Mouse (Mus musculus) lung, postnatal 25 days (tissue): ENCODE results near the gene Pcolce2.

Source experiments
- DNase-seq: peaks from one replicate; pipeline ENCODE4 v3.0.0; 2022; ENCODE audit warnings: low spot score

Gene Pcolce2

DNA sequence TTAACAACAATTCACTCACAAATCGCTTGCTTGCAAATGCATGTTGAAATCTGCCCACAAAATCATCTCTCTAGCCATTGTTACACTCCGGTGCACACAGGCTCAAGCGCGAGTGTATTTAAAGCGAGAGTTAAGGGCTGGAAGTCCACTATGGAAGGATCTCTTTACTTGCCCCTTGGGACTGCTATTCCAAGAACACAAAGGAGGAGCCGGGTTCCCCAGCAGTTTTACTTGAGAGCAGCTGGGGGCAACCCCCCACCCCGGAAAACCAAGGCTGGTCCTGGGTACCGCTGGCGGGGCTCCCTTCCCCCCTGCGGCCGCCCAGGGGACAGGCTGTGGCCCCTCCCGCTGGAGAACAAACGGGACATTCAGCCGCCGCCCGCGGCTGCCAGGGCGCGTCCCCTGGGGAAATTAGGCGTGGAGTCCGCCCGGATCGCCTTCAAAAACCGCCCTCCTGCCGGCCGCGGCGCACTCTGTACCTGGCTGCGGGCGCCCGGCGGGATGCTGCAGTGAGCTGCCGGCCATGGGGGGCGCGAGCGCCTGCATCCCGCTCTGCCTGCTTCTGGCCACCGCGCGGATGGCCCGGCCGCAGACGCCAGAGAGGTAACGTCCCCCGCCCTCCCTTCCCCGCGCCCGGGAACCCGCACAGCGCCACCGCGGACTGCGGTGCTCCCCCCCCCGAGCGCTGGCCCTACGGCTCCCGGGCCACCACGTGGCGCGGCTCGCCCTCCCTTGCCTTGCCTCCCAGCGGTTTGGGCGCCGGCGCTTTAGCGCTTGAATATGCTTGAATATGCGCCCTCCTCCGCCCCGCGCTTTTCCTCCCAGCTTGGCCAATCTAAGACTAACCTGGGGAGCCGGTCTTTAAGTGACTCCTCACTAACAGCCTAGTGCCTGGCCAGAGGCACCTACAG, at the start of gene Pcolce2:
Gene Pcolce2 (plus strand): TSS at position 331 of the 911 bp plus-strand sequence.
- DNase-seq: peak; percentile 19

DNA sequence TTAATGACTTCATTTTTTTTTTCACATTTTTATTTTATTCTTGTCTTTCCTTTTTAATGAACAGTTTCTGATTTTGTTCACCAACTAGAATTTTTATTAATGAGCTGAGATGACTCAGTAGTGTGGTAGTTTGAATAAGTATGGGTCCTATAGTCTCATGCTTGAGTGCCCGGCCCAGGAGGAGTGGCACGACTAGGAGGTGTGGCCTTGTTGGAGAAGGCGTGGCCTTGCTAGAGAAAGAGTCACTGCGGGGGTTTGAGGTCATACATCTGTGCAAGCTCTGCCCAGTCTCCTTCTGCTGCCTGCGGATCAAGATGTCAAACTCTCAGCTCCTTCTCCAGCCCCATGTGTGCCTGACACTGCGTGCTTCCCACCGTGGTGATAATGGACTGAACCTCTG, 49.3 kb upstream of the Pcolce2 start:
- DNase-seq: no peak

DNA sequence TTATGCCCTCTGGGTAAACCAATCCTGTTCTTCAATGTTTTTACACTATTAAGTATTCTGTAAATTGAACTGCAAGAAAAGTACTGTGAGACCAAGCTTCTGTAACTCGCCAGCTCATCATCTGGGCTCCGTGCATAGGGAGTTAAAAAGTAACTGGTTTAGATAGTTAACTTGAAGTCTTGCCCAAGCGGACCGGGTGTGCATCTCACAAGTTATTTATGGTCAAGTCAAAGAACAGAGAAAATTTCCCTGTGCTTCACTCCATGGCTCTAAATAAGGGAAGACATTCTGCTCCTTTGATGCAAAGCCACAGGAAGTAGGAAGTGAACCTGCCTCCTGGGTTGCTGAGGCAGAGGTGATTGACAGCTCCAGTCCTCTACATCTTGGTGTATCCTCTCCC, 43.1 kb upstream of the Pcolce2 start:
- no peak for DNase-seq

DNA sequence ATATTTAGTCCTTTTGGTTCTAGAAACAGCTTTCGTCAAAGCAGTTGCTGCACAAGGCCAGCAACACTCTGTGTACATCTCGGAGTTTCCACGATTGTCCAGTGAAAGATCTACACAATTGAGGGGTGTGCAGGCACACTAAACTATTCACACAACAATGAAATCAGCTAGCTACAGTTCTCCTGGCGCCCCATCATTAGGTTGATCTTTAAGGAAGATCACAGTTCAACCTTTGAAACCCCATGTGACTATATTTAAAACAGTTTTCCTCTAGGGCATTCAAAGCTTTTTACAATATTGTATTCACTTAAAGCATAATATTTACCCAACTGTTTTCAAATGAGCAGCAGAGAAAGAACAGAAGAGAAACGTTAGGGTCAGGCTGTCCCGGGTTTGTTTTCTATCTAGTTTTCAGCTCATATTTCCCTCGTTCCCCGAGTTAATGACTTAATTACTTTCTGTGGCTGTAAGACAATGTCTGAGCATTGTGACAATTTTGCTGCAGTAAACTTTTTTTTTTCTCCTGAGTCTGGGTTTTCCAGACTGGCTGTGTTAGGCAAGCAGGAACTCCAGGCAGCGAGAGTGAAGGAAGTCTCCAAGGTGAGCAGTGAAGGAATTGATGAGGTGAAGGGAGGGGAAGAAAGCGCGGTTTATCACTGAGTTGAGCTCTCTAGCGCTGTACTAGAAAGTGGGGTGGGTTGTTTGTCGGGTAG, 39.8 kb upstream of the Pcolce2 start:
- DNase-seq: no peak

DNA sequence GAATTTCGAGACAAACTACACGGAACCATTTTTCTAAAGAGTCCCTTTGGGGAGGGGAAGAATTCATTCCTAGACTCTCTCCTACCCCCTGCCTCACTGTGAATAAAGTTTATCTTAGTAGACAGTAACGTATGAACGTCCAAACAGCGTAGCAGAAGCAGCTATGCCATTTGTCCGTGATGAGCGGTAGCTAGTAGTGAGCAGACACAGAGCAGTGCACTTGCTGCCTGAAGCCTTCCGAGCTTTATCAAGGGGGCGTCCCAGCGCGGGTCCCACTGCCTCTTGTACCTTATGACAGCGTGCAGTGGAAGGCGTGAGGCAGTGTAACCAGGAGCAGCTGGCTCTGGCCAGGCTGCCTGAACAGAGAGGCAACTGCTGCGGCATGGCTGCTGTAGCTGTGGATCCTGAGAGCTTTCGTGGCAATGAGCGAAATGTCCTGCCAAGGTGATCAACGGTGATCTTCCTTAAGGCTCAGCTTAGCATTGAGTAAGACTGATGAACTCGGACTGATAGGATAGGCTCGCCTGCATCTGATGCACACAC, 39.2 kb upstream of the Pcolce2 start:
- DNase-seq: no peak

DNA sequence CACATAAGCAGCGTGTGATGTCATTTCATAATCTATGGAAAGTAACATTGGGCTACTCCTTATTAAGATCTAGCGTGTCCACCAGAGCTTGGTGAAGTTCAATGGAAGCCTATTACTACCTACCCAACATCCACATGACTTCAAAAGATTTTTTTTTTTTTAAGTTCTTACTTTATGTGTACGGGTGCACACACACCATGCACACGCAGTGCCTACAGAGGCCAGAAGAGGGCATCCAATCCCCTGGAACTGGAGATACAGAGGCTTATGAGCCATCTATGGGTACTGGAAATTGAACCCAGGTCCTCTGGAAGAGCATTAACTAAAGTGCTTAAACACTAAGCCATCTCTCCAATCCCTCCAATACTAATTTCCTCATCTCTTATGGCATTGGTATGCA, 38.0 kb upstream of the Pcolce2 start:
- DNase-seq: no peak

DNA sequence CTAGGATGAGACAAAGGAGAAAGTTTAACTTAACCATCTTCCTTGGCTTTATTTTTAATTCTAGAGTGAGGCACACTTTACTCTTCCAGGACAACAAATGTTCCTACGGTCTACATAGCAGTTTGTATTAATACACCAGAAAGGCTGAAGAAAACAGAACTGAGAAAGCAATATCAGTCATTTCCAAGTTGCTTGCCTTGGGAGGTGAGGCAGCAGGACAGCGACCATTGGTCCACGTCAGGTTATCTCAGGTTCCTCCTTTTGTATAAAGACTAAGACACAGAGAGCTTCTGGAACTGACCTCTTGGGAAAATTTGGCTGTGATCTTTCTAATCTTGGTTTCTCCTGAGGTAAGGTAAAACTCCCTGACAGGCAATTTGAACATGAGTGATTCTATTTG, 34.6 kb upstream of the Pcolce2 start:
- DNase-seq: no peak

DNA sequence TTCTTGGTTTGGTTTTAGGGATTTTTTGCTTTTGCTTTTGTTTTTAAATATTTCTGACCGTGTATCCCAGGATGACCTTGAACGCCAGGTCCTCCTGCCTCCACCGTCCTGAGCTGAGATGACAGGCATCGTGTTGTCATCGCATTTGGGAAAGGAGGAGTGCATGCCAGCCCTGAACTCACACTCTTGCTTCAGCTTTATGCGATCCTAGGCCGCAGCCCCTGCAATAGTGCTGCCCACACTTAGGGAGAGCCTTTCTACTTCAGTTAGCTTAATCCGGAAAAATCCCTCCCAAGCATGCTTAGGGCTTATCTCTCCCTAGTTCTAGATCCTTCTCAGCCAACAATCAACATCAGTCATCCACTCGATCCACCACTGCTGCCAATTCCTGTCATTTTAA, 34.1 kb upstream of the Pcolce2 start:
- DNase-seq: no peak

DNA sequence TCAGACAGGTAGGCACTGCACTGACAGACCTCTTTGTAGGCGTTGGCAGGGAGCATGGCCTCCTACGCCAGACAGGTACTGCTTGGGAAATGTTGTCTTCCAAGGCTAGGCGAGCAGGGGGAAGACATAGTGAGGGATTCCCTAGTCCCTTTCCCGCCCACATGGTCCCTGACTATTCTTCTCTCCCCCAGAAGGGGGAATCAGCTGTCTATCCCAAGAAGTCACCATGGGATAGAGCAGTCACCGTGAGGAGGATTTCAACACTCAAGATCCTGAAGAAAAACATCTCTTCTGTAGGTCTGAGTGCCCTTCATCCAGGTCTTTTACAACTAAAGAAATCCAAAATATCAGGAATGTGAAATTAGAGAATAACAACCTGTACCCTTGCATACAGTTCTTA, 30.2 kb upstream of the Pcolce2 start:
- DNase-seq: peak; percentile 6

DNA sequence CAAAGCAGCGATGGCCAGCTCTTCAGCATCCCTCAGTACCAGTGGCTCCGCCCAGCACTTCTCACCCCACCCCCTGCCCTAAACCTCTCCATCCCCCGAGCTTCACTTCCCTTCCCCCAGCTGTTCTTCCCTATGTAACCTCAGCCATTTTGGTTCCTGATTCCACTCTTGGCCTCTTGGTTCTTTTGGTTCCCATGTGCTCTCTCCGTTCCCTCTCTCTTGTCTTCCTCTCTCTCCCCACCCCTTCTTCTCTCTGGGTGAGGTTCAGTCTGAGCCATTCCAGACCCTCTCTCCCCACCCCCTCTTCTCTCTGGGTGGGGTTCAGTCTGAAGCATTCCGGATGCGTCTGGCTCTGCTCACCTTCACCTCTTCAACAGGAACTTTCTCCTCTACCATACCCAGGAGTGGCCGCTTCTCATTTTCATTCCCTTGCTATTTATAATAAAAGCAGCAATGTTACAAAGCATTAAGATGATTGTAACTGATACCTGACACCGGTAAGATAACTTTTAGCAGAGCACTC, 25.1 kb upstream of the Pcolce2 start:
- DNase-seq: no peak

DNA sequence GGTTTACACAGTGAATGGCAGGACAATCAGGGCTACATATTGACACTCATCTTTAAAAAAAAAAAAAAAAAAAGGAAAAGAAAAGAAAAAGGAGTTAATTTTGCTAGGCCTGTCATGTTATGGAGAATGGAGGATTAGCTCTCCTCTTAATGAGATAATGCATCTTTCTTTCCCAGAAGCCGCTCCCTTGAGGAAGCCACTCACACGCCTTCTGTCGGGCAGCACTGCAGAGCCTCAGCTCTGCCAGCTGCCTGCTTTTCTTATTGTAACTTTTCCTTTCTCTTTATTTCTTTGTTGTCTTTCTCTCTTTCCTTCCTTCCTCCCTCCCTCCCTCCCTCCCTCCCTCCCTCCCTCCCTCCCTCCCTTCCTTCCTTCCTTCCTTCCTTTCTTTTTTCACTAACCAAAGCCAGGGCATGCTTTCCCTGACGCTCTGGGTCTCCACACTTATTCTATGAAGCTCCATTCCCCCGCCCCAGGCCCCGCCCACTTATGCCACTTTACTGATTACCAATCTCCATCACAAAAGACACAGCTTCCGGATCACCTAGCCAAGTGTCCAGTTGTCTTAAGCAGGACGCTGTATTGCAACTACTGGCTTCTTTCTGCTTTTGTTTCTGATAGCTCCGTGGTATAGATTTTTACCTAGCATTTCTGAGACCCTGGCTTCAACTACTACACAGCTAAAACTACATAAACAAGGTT, 23.8 kb upstream of the Pcolce2 start:
- DNase-seq: no peak

DNA sequence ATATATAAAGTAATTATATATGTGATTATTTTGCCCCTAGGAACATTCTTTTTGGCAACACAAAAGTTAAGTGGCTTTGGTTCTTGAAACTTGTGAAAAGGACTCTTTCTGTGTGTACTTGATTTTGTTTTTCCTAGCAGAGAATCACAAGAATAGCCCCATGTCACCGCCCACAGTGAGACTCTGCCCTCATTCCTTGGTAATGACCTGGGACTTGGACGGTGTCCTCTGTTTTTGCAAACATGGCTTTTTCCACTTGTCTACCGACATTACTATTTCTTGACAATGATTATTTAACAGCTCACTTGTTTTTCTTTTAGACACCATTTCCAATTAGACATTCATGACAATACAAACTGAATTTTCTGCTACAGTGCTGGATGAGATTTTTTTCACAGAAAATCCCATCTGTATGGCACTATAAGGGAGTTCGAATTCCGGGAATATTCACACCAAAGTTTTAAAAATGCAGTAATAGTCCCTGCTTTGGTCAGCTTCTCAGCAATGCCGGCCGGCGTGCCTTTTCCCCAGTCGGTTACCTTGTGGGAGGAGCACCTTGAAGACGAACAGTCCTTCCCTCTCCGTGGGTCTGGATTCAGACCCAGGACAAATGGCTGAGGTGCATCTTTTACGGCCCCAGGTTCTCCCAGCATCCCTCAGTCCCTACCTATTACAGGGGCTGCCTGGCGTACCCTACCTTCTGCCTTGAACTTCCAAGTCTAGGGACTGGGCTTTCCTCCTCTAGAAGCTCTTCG, 22.4 kb upstream of the Pcolce2 start:
- peak; percentile 49 for DNase-seq

DNA sequence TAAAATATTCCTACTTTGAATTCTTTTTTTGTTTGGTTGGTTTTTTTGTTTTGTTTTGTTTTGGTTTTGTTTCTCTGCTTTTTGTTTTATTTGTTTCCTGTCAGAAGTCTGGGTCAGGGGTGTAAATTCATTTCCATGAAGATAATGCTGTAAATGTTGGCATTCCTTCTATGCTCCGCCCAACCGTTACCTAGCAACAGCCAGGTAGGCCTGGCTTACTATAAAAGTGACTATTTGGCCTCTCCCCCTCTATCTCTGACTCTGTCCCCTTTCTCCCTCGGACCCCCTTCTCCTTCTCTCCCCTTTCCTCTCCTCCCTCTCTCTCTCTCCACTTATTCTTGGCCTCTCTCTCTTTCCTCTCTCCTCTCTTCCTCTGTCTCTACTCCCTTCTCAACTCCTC, 21.4 kb upstream of the Pcolce2 start:
- no peak for DNase-seq

DNA sequence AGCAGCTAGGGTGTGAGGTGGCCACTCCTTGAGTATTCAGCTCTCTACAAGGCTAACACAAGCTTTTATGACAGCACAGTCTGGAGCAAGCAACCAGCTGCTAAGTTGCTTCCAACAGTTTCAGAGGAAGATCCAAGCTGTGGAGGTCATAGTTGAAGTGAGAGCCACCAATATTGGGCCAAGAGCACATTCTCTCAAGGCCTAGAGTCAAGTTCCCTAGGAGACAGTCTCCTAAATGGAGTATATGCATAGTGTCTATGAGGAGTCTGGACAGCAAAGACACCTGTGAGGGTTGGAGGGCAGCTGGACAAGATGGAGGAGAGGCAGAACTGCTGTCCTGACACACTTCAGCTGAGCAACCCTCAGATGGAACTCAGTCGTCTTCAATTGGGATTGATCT, 18.8 kb upstream of the Pcolce2 start:
- DNase-seq: peak; percentile 54

DNA sequence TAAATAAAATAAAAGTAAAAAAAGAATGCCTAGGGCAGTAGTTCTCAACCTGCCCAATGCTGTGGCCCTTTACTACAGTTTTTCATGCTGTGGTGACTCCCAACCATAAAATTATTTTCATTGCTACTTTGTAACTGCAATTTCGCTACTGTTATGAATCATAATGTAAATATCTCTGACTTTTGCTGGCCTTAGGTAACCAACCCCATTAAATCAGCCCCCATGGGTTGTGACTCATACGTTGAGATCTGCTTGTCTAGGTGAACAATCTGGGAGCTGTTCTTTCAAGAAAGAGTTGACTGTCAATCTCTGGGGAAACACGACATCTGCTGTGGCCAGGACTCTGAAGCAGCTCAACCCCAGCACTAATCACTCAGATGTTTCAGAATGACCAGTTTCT, 13.3 kb upstream of the Pcolce2 start:
- DNase-seq: no peak

DNA sequence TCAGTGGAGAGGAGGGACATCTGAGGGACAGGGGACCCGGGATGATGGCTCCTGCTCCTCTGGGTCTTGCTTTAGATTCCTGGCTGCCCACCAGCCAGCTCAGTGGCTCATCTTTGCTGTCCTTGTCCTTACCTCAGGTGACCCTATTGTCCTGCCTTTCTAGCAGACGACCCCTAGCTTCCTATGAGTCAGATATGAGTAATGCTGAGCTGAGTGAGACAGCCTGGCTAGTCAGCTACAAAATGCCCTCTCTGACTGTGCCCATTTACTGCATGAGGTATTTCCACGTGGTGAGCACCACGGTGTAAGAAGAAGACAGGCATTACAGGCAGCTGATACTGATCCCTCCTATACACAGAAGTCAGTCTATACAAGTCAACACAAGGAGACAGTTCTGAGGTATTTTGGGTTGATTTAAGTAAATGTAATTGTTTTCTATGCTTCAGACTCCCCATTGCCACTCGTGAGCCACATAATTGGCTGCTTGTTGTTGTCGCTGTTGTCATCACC, 8.9 kb upstream of the Pcolce2 start:
- DNase-seq: no peak

DNA sequence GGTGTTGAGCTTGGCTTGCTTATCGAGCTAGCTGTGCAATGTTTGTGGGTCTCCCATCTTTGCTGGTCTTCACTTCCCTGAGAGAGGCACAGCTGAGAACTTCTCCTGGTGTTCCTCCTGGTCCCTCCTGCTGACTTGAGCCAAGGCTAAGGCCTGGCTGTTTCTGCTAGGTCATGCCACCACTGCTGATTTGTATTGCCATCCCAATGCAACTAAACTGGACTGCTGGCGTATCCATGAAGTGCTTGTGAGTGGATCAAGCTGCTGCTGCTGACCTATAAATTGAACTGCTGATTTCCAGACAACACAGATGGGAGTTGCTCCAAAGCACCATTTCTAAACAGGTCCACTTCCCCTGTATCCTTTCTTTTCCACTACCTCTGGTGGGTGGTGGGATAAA, 7.8 kb upstream of the Pcolce2 start:
- DNase-seq: peak; percentile 27

DNA sequence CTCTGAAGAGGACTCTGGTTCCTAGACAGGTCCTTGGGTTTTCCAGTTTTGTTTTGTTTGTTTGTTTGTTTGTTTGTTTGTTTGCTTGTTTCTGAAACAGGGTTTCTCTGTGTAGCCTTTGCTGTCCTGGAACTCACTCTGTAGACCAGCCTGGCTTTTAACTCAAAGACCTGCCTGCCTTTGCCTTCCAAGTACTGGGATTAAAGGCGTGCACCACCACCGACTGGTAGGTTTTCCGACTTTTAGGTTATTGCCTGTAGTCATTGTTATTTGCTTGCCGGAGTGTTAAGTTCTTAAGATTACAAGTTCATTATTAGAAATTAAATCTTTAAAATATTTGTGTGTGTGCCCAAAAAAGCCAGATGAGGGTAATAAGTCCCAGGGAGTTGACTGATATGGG, 1.0 kb upstream of the Pcolce2 start:
- DNase-seq: no peak

DNA sequence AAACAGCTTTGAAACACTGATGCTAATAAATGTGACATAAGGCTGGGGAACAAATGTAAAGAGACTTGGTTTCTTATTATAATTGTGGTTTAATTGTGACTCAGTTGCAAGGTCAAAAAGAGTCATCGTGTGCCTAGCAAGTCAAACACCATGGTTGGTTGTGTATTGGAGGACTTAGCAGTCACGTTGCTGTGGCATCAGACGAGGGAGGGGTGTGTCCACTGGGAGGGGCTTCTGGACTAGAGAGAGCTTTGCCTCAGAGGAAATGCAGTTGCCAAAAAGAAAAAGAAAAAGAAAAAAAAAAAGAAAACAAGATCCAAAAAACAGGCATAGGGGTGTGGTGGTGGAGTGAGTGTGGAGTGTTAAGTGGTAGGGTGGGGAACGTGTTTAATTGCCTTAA, 2.5 kb downstream of the Pcolce2 start:
- DNase-seq: peak; percentile 9

DNA sequence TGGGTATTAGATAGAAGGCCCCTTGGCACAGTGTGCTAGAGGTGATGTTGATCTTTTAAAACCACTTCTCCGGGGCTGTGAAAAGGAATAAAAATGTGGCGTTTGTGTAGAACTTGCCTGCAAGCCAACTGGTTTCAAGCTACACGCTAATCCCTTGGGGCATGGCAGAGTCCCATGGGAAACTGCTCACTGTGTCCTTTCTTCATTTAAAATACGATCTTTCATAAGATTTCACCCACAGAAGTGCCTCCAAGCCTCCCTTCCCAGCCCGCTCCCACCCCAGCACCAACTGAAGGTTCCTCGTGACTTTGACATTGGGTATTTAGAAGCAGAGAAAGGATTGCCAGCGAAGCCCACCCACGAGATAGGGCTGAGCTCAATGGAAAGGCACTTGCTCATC, 8.5 kb downstream of the Pcolce2 start:
- DNase-seq: no peak

DNA sequence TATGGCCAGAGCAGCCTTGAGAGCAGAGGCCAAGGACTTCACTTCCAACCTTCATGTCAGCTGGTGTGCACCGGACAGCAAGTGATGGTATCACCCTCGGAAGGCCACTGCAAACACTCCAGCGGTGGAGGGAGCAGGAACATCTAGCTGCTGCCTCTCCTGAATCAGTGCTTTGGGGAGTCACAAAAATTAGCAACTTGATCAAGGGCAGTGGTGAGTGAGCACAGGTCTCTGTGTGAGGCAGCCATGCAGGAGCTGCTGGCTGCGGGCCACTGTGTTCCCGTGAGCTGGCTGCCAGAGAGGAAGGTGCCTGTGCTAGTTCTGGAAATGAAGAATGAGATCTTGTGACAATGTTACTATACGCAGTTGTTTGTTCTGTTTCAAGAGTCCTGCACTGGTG, 16.0 kb downstream of the Pcolce2 start:
- DNase-seq: no peak
